Mouse (Mus musculus) CD8-positive naive resting alpha-beta T cell, adult 2 months (primary cell): Measurements from ENCODE around the gene Cdh12.
"Not testable (repeated sequence)": the region's sequence is repeated elsewhere in the genome, so short reads cannot be mapped to it uniquely, and the experiment has no call there.

ENCODE experiments used
- DNase-seq, 2 experiments: peaks; one replicate each; pipeline ENCODE4 v3.0.0; 2022; ENCODE audit warnings: low read depth in 2 of 2, low spot score in 2 of 2

The Cdh12 gene

DNA sequence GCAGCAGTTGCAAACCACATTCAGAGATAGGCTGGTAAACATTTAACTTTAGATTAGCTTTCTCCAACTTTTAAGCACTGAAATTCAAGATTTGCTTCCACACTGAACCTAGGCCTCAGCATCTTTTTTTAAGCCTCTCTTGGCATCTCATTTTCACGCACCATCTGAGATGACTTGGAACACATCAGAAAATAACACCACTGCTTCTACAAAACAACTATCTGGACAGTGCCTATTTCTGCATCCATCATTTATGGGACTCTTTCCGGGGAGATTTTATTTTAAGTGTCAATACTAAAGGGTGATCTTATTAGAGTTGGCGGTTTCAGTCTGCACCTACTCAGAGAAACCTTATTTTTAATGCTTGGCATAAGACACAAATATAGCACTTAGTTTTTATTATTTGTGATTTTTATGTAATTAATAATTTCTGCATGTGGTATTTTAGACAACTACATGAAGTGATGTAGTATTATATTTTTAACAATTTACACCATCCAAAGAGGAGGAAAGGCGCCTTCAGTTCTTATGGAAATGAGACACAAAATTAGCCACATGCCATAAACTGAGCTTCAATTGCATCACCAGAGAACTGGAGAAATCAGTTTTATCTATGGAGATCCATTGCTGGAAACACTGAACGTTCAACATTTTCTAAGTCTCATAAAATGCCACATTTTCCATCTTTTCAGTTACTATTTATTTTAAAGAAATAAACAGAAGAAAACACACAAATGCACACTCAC lies 906.5 kb downstream of the Cdh12 start:
- DNase-seq = no peak

DNA sequence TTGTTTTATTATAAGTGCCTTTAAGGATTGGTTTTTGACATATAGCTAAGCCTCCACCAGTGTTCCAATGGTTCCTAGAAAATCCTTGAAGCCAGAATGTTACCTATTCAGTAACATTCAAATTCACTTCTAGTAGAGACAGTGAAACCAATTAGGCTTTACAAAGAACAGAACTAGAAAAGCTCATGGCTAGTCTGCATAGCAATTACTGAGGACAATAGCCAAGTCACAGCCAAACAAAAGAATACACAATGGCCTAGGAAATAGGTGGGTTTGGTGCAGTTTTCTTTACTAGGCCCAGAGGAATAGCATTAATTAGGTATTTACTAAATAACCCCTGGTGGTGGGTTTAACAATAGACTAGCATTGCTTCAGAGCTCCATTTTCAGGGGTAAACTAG lies 917.3 kb downstream of the Cdh12 start:
- no peak for DNase-seq

- no peak for DNase-seq
Observed at GRCm38 (mm10) chr15:21375460-21375859, 926.4 kb downstream of the Cdh12 start.

DNA sequence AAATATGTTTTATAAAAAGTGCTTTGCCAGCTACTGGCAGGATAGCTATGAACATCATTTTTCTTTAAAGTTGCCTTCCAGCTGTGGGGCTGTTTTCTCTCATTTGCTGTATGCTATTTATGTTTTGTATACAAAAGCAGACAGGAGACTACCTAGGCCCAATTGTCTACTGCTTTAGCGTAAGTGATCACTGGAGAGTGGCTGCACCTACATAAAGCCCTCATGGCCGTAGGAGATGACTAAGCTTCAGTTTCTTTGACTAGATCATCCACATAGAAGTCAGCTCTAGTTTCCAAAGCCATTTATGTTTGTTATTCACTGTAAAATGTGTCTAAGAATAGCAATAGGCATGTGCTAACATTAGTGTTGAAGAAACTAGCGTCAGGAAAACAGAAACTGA lies 926.8 kb downstream of the Cdh12 start:
- DNase-seq = no peak

DNA sequence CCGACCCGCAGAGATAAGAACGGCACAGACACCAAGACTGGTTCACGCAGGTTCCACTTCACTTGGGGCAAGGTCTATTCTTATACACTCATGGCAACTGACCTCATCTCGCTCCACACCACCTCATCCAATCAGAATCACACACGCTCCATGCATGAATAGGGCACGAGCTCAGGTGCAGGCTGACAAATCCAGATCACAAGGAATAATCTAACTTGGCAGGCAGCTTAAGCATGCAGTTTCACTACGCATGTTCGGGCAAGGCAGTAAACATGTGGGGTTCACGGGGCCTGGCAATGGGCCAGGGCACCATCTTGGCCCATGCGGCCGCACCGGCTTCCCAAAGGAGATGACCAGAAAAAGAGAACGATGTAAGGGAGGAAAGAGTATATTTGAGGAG lies 942.4 kb downstream of the Cdh12 start:
- not testable (repeated sequence) for DNase-seq

GRCm38 (mm10) chr15:21393080-21393479 lies 944.0 kb downstream of the Cdh12 start:
- no peak for DNase-seq

DNA sequence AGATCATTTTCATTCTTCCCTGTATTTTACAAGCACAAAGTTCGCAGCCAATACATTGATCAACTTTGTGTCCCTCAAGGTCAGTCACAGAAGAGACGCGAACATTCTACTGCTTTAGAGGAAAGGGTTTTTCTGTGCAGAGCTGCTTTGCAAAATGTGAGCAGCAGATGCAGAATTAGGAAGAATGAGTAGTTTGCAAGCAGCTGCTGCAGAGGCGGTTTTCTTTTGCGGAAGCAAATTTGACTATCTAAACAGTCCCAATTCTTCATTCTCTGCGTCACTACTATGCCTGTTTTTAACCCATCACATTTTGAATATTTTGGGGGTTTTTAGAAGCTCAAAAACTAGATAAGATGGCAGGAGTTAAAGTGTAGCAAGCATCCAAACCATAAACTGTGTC lies 956.1 kb downstream of the Cdh12 start:
- DNase-seq = no peak

GRCm38 (mm10) chr15:21407324-21408044 lies 958.4 kb downstream of the Cdh12 start:
- no peak for DNase-seq

DNA sequence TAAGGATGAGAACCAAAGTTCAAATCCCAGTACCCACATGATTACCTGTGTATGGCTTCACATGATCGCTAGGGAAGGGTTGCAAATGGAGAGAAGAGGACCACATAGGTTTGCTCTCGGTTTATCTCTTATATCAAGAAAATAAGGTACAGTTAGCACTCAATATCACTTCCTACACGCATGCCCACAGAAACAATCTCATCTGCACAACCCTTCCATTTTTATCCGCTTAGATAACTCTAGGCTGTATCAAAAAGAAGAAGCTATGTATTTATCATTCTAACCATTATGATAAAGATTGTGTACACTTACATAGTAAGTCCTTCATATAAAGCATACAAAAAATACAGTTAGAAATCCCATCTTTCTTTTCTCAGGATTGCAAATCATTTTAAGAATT lies 988.3 kb downstream of the Cdh12 start:
- no peak for DNase-seq

- no peak for DNase-seq
Observed at GRCm38 (mm10) chr15:21437924-21438323, 988.9 kb downstream of the Cdh12 start.

GRCm38 (mm10) chr15:21458098-21458497 lies 1009.0 kb downstream of the Cdh12 start:
- DNase-seq = no peak

DNA sequence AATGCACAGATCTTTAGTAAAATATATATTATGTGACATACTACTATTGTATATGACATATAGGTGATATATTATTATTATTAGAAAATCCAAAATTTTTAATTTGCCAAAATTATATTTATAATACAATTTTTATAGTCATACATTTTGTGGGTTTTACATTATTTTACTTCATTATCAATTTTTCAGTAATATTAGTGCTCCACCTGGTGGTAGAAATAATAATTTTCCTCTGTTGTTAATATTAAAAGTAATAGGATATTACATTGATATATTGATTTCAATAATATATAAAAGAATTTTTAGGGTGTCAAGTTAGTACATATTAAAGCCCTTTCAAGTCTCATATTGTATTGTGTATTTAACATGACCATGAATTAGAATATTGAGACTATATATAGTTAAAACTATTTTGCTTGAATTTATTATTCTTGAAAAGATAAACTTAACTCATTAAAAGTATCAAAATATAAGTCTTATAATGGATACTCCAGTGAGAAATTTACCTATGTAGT lies 1070.3 kb downstream of the Cdh12 start:
- DNase-seq = no peak

- DNase-seq = no peak
Observed at GRCm38 (mm10) chr15:21530804-21531203, 1081.7 kb downstream of the Cdh12 start.

GRCm38 (mm10) chr15:21536909-21537308 lies 1087.8 kb downstream of the Cdh12 start:
- DNase-seq = no peak

DNA sequence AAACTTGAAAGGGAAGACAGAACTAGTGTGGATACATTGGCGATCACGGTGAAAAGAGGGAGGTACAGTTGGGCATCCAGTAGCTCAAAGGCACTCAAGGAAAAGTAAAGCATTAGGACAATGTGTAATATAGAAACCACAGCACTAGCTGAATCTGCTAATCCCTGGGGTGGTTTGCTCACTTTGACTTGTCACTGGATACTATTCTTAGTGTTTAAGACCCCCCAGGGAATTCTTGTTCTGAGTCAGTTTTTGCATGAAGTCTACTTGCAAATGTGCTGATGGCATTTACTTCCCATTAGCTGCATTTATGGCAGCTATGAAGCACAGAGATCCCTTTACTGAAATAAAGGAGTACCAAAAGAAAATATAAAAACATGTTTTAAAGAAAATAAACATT lies 1095.7 kb downstream of the Cdh12 start:
- DNase-seq = no peak

DNA sequence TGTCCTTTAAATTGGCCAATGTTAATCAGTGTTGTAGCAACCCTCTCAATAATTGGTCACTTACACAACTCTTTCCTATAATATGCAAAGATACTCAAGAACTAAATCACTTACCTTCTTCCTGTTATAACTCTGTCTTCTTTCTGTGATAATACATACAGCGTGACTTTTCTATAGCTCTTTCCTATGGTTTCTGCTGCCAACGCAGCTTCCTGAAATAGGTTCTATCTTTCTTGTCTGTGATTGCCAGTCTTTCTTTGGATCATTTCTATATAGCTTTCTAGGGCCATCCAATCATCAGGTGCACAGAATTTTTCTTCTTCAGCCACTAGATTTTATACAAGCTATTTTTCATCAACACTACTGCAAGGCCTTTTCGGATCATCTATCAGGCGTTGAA lies 1106.9 kb downstream of the Cdh12 start:
- no peak for DNase-seq

DNA sequence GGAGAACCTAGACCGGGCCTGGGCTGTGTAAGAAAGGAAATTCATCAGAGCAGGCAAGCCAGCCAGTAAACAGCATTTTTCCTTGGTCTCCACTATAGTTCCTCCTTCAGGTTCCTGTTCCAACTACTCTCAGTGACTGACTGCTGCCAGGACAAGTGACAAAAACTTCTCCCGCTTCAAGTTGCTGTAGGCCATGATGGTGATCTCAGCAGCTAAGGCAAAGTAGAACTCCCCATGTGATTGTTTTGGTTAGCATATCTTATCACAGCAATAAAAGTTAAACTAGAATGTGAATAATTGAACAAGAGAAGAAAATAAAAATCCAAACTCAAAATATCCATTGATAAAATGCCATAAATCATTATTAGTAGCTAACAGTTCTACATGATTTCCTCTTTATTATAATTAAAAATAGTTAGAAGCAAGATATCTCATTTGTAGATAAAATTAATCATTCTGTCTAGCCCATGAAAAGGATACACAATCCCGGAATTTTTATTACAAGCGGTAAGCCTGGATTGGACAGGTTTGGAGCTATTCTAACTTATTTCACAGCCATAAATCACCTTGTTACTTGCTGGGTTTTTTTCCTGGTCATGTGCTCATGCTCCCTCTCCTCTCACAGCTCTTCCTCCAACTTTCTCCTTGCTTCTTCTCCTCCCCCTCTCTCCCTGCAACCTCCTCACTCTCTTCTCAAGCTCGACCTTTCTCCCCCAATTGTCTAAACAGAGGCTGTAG lies 1117.4 kb downstream of the Cdh12 start:
- DNase-seq = no peak

DNA sequence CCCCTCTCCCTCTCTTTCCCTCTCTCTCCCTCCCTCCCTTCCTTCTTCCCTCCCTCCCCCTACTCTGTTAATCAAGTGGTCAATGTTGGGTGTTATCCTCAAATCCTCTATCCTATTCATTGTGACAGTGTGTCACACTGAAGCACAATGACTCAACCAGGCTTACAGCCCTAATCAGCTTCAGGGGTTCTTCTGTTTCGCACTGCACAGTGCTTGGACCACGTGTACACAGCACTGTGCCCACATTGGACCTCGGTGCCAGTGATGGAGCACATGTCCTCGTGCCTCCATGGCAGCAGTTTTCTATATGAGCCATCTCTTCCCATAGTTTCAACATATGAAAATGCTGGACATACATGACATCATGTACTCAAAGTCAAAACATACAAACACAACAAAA lies 1155.4 kb downstream of the Cdh12 start:
- no peak for DNase-seq
